Mouse (Mus musculus): ENCODE measurements around the gene Arhgef28. TPM values are rescaled to one million over a fixed set of nuclear protein-coding genes. Genes with fewer than 3 reads are reported as not detected.
"Not testable (repeated sequence)": the region's sequence is repeated elsewhere in the genome, so short reads cannot be mapped to it uniquely, and the experiment has no call there.

The Arhgef28 gene
- polyA plus RNA-seq, 1 experiment from 2014 or later: 16.7 TPM

GRCm38 (mm10) chr13:98118291-98118690, 87.9 kb downstream of the Arhgef28 start:
- H3K4me1 ChIP-seq: peaks cover 5% of the 10 kb centered on the region
- no peak for ATAC-seq (ENCODE audit: low FRiP score)
- no peaks in the 10 kb centered on the region for H3K27me3 ChIP-seq
- no peak overlapping the region for H3K4me2 ChIP-seq (replicated peaks)
- no peaks in the 10 kb centered on the region for H3K9me3 ChIP-seq (replicated peaks)
- no peak overlapping the region for H3K4me3 ChIP-seq
- no peak overlapping the region for H3K9ac ChIP-seq
- H3K27ac ChIP-seq: no peak overlapping the region
- WGBS: 78% methylated on average over 4 of the region's 4 CpGs
- H3K36me3 ChIP-seq: no peaks in the 10 kb centered on the region

GRCm38 (mm10) chr13:98117566-98118254, 88.5 kb downstream of the Arhgef28 start:
- Histone ChIP-seq H3K4me3 (no peak overlapping the region), H3K27me3 (no peaks in the 10 kb centered on the region), H3K4me2 (replicated peaks) (no peak overlapping the region), H3K27ac (no peak overlapping the region), H3K36me3 (no peaks in the 10 kb centered on the region), H3K9me3 (replicated peaks) (no peaks in the 10 kb centered on the region), H3K4me1 (peaks cover 5% of the 10 kb centered on the region), H3K9ac (no peak overlapping the region)
- no peak for ATAC-seq (ENCODE audit: low FRiP score)
- 79% methylated on average over 7 of the region's 7 CpGs for WGBS

- WGBS: 74% methylated on average over 6 of the region's 6 CpGs
- Histone ChIP-seq H3K4me3 (no peak overlapping the region), H3K36me3 (no peaks in the 10 kb centered on the region), H3K9me3 (replicated peaks) (no peaks in the 10 kb centered on the region), H3K9ac (no peak overlapping the region), H3K4me2 (replicated peaks) (no peak overlapping the region), H3K4me1 (peaks cover 4% of the 10 kb centered on the region), H3K27me3 (no peaks in the 10 kb centered on the region), H3K27ac (no peak overlapping the region)
- no peak for ATAC-seq (ENCODE audit: low FRiP score)
Measured at GRCm38 (mm10) chr13:98115650-98116049, 90.6 kb downstream of the Arhgef28 start.

- WGBS: 79% methylated on average over 4 of the region's 4 CpGs
- Histone ChIP-seq H3K27ac (no peak overlapping the region), H3K4me3 (no peak overlapping the region), H3K36me3 (no peaks in the 10 kb centered on the region), H3K9ac (no peak overlapping the region), H3K4me1 (no peaks in the 10 kb centered on the region), H3K27me3 (no peaks in the 10 kb centered on the region), H3K9me3 (replicated peaks) (no peaks in the 10 kb centered on the region), H3K4me2 (replicated peaks) (no peak overlapping the region)
- ATAC-seq (ENCODE audit: low FRiP score): no peak
Measured at GRCm38 (mm10) chr13:98115051-98115450, 91.2 kb downstream of the Arhgef28 start.

- Histone ChIP-seq H3K4me3 (no peak overlapping the region), H3K36me3 (no peaks in the 10 kb centered on the region), H3K9me3 (replicated peaks) (no peaks in the 10 kb centered on the region), H3K9ac (no peak overlapping the region), H3K27me3 (no peaks in the 10 kb centered on the region), H3K27ac (no peak overlapping the region), H3K4me2 (replicated peaks) (no peak overlapping the region), H3K4me1 (no peaks in the 10 kb centered on the region)
- 83% methylated on average over 7 of the region's 7 CpGs for WGBS
- ATAC-seq (ENCODE audit: low FRiP score): no peak
Measured at GRCm38 (mm10) chr13:98112812-98113503, 93.3 kb downstream of the Arhgef28 start.

- no peaks in the 10 kb centered on the region for H3K27me3 ChIP-seq
- 85% methylated on average over 5 of the region's 5 CpGs for WGBS
- no peak overlapping the region for H3K4me3 ChIP-seq
- H3K27ac ChIP-seq: no peak overlapping the region
- H3K4me2 ChIP-seq (replicated peaks): no peak overlapping the region
- H3K36me3 ChIP-seq: no peaks in the 10 kb centered on the region
- no peak for ATAC-seq (ENCODE audit: low FRiP score)
- no peak overlapping the region for H3K9ac ChIP-seq
- no peaks in the 10 kb centered on the region for H3K4me1 ChIP-seq
- no peaks in the 10 kb centered on the region for H3K9me3 ChIP-seq (replicated peaks)
Measured at GRCm38 (mm10) chr13:98111531-98111930, 94.7 kb downstream of the Arhgef28 start.

- Histone ChIP-seq H3K9me3 (replicated peaks) (no peaks in the 10 kb centered on the region), H3K27me3 (no peaks in the 10 kb centered on the region), H3K4me1 (no peaks in the 10 kb centered on the region), H3K4me2 (replicated peaks) (no peak overlapping the region), H3K27ac (no peak overlapping the region), H3K9ac (no peak overlapping the region), H3K4me3 (no peak overlapping the region), H3K36me3 (no peaks in the 10 kb centered on the region)
- WGBS: 87% methylated on average over 2 of the region's 2 CpGs
- no peak for ATAC-seq (ENCODE audit: low FRiP score)
Measured at GRCm38 (mm10) chr13:98111021-98111420, 95.2 kb downstream of the Arhgef28 start.

GRCm38 (mm10) chr13:98108481-98108880, 97.8 kb downstream of the Arhgef28 start:
- not testable (repeated sequence) for ATAC-seq (ENCODE audit: low FRiP score); H3K4me1 ChIP-seq; H3K36me3 ChIP-seq; H3K4me3 ChIP-seq; H3K27ac ChIP-seq; H3K9ac ChIP-seq; H3K9me3 ChIP-seq (replicated peaks); H3K4me2 ChIP-seq (replicated peaks); H3K27me3 ChIP-seq
- WGBS: 93% methylated on average over 3 of the region's 3 CpGs

GRCm38 (mm10) chr13:98107621-98108020, 98.6 kb downstream of the Arhgef28 start:
- no peaks in the 10 kb centered on the region for H3K9me3 ChIP-seq (replicated peaks)
- no peak overlapping the region for H3K9ac ChIP-seq
- H3K4me1 ChIP-seq: no peaks in the 10 kb centered on the region
- no peak overlapping the region for H3K4me2 ChIP-seq (replicated peaks)
- ATAC-seq (ENCODE audit: low FRiP score): no peak
- no peaks in the 10 kb centered on the region for H3K36me3 ChIP-seq
- H3K27me3 ChIP-seq: no peaks in the 10 kb centered on the region
- H3K4me3 ChIP-seq: no peak overlapping the region
- 80% methylated on average over 2 of the region's 2 CpGs for WGBS
- no peak overlapping the region for H3K27ac ChIP-seq

- WGBS: 75% methylated on average over 4 of the region's 4 CpGs
- no peaks in the 10 kb centered on the region for H3K36me3 ChIP-seq
- H3K4me1 ChIP-seq: peaks cover 15% of the 10 kb centered on the region; the same call in 1 of the 2 replicates
- no peak overlapping the region for H3K9ac ChIP-seq
- H3K4me3 ChIP-seq: no peak overlapping the region
- no peaks in the 10 kb centered on the region for H3K27me3 ChIP-seq
- ATAC-seq (ENCODE audit: low FRiP score): no peak
- H3K9me3 ChIP-seq (replicated peaks): no peaks in the 10 kb centered on the region
- no peak overlapping the region for H3K4me2 ChIP-seq (replicated peaks)
- no peak overlapping the region for H3K27ac ChIP-seq
Measured at GRCm38 (mm10) chr13:98095966-98096365, 110.3 kb downstream of the Arhgef28 start.

GRCm38 (mm10) chr13:98094332-98094731, 111.9 kb downstream of the Arhgef28 start:
- Histone ChIP-seq H3K4me1 (peaks cover 15% of the 10 kb centered on the region; the same call in 1 of the 2 replicates), H3K27me3 (no peaks in the 10 kb centered on the region), H3K36me3 (no peaks in the 10 kb centered on the region), H3K9me3 (replicated peaks) (no peaks in the 10 kb centered on the region), H3K9ac (no peak overlapping the region), H3K4me3 (no peak overlapping the region), H3K27ac (no peak overlapping the region), H3K4me2 (replicated peaks) (no peak overlapping the region)
- WGBS: 72% methylated on average over 3 of the region's 3 CpGs
- ATAC-seq (ENCODE audit: low FRiP score): no peak

- no peaks in the 10 kb centered on the region for H3K36me3 ChIP-seq
- no peak for ATAC-seq (ENCODE audit: low FRiP score)
- peaks cover 15% of the 10 kb centered on the region; the same call in 1 of the 2 replicates for H3K4me1 ChIP-seq
- no peak overlapping the region for H3K4me3 ChIP-seq
- 81% methylated on average over 9 of the region's 9 CpGs for WGBS
- no peaks in the 10 kb centered on the region for H3K27me3 ChIP-seq
- no peaks in the 10 kb centered on the region for H3K9me3 ChIP-seq (replicated peaks)
- no peak overlapping the region for H3K27ac ChIP-seq
- H3K4me2 ChIP-seq (replicated peaks): no peak overlapping the region
- no peak overlapping the region for H3K9ac ChIP-seq
Measured at GRCm38 (mm10) chr13:98093483-98093882, 112.8 kb downstream of the Arhgef28 start.
